Mouse (Mus musculus) E14TG2a.4 (cell line): ENCODE data around the gene Rapgef4.

Experiments
- H3K27me3 ChIP-seq: 2 replicates; pipeline ENCODE4 v1.6.1; 2014; ENCODE audit warnings: low read length, control low read depth; ENCODE audit not compliant: insufficient read depth
- H3K36me3 ChIP-seq: 2 replicates; pipeline ENCODE4 v1.6.1; 2014; ENCODE audit warnings: low read length, control low read depth; ENCODE audit not compliant: insufficient read depth
- H3K4me1 ChIP-seq: replicated peaks from 2 replicates; pipeline ENCODE4 v1.6.1; 2014; ENCODE audit warnings: low read depth, low read length, control low read depth
- H3K4me3 ChIP-seq: replicated peaks from 2 replicates; pipeline ENCODE4 v1.5.1; 2014; ENCODE audit warnings: mild to moderate bottlenecking, low read length
- H3K9me3 ChIP-seq: 2 replicates; pipeline ENCODE4 v1.6.1; 2014; ENCODE audit warnings: low read length, control low read depth
- CTCF ChIP-seq: conservative IDR thresholded peaks from 2 replicates; pipeline ENCODE4 v1.5.1; 2014; ENCODE audit warnings: low read length
- NANOG ChIP-seq: IDR thresholded peaks from 2 replicates; pipeline ENCODE4 v1.6.1; 2014; ENCODE audit warnings: borderline replicate concordance, low read length, mixed read lengths
- POU5F1 ChIP-seq: IDR thresholded peaks from 2 replicates; pipeline ENCODE4 v1.6.1; 2014; ENCODE audit warnings: low read length, borderline replicate concordance

Rapgef4 gene

GRCm38 (mm10) chr2:71974143-71974846 is 6.7 kb upstream of the Rapgef4 start:
- H3K4me1 ChIP-seq: peaks cover 10% of the 10 kb centered on the region
- peaks cover 6% of the 10 kb centered on the region for H3K27me3 ChIP-seq
- H3K9me3 ChIP-seq: peaks cover 14% of the 10 kb centered on the region
- TF ChIP-seq POU5F1 (no peak), CTCF (no peak), NANOG (no peak)
- no peaks in the 10 kb centered on the region for H3K36me3 ChIP-seq
- H3K4me3 ChIP-seq: no peak overlapping the region

GRCm38 (mm10) chr2:71979981-71980380 is 1.1 kb upstream of the Rapgef4 start:
- Histone ChIP-seq H3K9me3 (peaks cover 14% of the 10 kb centered on the region), H3K36me3 (no peaks in the 10 kb centered on the region), H3K27me3 (peaks cover 43% of the 10 kb centered on the region), H3K4me3 (no peak overlapping the region), H3K4me1 (peaks cover 26% of the 10 kb centered on the region)
- no peak for TF ChIP-seq NANOG
- no peak for TF ChIP-seq CTCF
- TF ChIP-seq POU5F1: no peak

- peaks cover 45% of the 10 kb centered on the region for H3K27me3 ChIP-seq
- H3K4me1 ChIP-seq: peaks cover 26% of the 10 kb centered on the region
- H3K36me3 ChIP-seq: no peaks in the 10 kb centered on the region
- TF ChIP-seq POU5F1 (no peak), NANOG (no peak), CTCF (no peak)
- peaks cover under 1% of the 10 kb centered on the region; the same call in 1 of the 2 replicates for H3K9me3 ChIP-seq
- peak overlapping the region; percentile 74 for H3K4me3 ChIP-seq
These were observed 357 bp downstream of the Rapgef4 start for GRCm38 (mm10) chr2:71981343-71981851.

GRCm38 (mm10) chr2:71981896-71982295 is 856 bp downstream of the Rapgef4 start:
- no peaks in the 10 kb centered on the region for H3K36me3 ChIP-seq
- TF ChIP-seq CTCF: no peak
- no peak for TF ChIP-seq NANOG
- no peak for TF ChIP-seq POU5F1
- H3K4me3 ChIP-seq: no peak overlapping the region
- no peaks in the 10 kb centered on the region for H3K9me3 ChIP-seq
- H3K4me1 ChIP-seq: peaks cover 26% of the 10 kb centered on the region
- H3K27me3 ChIP-seq: peaks cover 46% of the 10 kb centered on the region

- H3K36me3 ChIP-seq: no peaks in the 10 kb centered on the region
- TF ChIP-seq POU5F1 (no peak), NANOG (no peak), CTCF (no peak)
- peaks cover 26% of the 10 kb centered on the region for H3K4me1 ChIP-seq
- H3K27me3 ChIP-seq: peaks cover 48% of the 10 kb centered on the region
- no peak overlapping the region for H3K4me3 ChIP-seq
- H3K9me3 ChIP-seq: no peaks in the 10 kb centered on the region
These were observed 2.0 kb downstream of the Rapgef4 start for GRCm38 (mm10) chr2:71982868-71983597.

GRCm38 (mm10) chr2:71985730-71986129 is 4.7 kb downstream of the Rapgef4 start:
- Histone ChIP-seq H3K4me3 (no peak overlapping the region), H3K36me3 (no peaks in the 10 kb centered on the region), H3K27me3 (peaks cover 38% of the 10 kb centered on the region), H3K9me3 (no peaks in the 10 kb centered on the region), H3K4me1 (peaks cover 21% of the 10 kb centered on the region)
- TF ChIP-seq POU5F1 (no peak), NANOG (no peak), CTCF (no peak)

- TF ChIP-seq NANOG (no peak), POU5F1 (no peak), CTCF (no peak)
- peaks cover 34% of the 10 kb centered on the region for H3K27me3 ChIP-seq
- H3K36me3 ChIP-seq: no peaks in the 10 kb centered on the region
These were observed 5.3 kb downstream of the Rapgef4 start for GRCm38 (mm10) chr2:71986276-71986848.

GRCm38 (mm10) chr2:71988572-71988971 is 7.5 kb downstream of the Rapgef4 start:
- Histone ChIP-seq H3K27me3 (peaks cover 18% of the 10 kb centered on the region; the same call in 1 of the 2 replicates), H3K9me3 (no peaks in the 10 kb centered on the region), H3K4me3 (no peak overlapping the region), H3K36me3 (no peaks in the 10 kb centered on the region), H3K4me1 (peaks cover 4% of the 10 kb centered on the region)
- TF ChIP-seq NANOG: no peak
- TF ChIP-seq CTCF: no peak
- TF ChIP-seq POU5F1: no peak

More at GRCm38 (mm10) chr2:71986276-71986848, 5.3 kb downstream of the Rapgef4 start:
- no peaks in the 10 kb centered on the region for H3K9me3 ChIP-seq
- H3K4me3 ChIP-seq: no peak overlapping the region
- peaks cover 20% of the 10 kb centered on the region for H3K4me1 ChIP-seq
